Mouse (Mus musculus) T-helper 17 cell (primary cell): ENCODE measurements around the gene Nr2f2.

Source experiments
- in situ Hi-C, 2 experiments: fragments of 300-600 bp; cut with MboI, MseI; formaldehyde crosslinking; loops; 1 replicate in 1 of 2; 2 replicates in 1 of 2; pipeline ENCODE4 v1.15.1; 2025; ENCODE audit warnings: high pct_unique_total_duplicates in 2 of 2

The Nr2f2 gene

DNA sequence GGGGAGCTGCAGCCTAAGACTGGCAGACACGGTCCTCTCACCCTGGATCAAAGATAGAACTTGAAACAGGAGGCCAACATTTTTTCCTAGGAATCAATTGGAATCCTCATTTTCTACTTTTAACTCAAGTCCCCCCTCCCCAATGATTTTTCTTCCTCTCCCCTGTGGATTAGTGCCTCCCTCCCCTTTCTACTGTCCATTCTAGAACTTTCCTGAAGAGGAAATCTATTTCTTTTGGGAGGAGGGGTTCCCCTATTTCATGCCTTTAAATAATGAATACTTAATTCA lies 217 bp upstream of the Nr2f2 start:
- in situ Hi-C loops = no loop called here

DNA sequence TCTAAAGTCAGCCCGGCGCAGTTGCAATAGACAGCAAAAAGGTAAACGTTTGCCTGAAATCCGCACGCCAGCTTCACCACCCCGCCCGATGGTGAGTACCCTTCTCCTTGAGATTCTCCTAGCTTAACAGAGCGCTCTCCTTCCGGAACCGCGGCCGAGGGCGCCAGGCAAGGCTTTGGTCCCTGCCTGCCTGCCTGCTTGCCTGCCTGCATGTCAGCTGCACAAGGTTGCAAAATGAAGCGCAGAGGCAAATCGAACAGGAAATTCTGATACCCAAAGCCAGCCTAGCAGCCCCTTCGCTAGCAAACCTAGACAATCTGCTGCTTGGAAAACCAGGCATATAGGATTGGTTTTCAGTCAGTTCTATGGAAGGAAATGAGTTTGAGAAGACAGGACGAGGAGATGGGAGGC lies 1.1 kb downstream of the Nr2f2 start:
- in situ Hi-C loops = no loop called here

DNA sequence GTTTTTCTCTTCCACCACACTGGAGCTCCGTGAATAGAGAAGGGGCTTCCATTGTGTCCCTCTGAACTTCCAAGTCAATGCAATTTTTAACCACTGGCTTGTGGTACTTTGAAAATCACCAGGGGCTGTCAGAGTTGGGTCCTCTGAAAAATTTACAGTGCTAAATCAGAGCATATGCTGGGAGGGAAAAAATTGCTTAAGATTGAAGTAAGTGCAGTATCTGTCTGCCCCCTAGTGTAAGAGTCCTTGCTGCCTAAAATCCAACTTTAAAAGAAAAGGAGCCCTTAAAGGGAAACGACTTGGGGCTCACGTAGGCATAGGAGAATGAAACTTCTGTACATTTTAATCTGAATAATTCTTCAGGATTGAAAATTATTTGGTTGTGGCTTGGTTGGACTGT lies 1.7 kb downstream of the Nr2f2 start:
- in situ Hi-C loops = no loop called here

DNA sequence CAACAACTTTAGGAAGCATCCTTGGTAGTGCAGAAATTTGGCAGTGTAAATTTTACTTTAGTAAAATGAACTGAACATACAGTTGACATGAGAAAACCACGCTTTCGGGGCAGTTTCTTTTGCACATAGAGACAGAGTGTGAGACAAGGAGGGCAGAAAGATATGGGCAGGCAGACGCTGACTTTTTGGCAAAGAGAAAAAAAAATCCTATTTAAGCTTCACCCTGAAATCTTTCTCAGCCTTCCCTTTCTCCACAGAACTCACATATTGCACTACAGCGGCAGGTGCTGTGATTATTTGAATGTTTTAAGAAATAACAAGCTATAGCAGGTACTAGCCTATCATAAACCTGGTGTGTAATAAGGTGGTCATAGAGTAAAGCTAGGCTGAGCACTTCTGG lies 3.2 kb downstream of the Nr2f2 start:
- in situ Hi-C loops = no loop called here

DNA sequence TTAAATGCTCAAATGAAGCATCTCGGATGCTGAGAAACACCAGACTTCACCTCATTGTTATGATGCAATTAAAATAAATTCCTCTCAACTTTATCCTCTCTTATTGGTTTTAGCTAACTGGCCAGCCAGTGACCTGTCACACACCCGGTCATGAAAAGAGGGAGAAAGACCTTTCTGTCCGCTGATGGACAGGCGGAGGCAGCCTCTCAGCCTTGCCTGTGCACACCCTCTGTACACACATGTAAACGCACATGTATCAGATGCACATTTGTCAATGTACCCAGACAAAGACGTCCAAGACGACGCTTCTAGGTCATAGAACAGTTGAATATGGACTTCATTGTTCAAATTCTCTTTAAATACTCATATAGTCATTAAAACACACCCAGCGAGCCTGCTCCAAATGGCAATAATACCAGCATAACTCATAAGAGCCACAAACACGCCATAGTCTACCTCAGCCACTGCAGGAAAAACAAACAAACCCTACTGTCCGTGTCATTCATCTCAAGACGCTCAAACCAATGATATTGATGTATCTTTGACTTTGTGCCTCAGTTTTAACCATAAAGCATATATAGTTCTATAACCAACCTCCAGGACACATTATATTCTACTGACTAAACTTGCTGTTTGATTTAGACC lies 3.9 kb downstream of the Nr2f2 start:
- in situ Hi-C loops = no loop called here

DNA sequence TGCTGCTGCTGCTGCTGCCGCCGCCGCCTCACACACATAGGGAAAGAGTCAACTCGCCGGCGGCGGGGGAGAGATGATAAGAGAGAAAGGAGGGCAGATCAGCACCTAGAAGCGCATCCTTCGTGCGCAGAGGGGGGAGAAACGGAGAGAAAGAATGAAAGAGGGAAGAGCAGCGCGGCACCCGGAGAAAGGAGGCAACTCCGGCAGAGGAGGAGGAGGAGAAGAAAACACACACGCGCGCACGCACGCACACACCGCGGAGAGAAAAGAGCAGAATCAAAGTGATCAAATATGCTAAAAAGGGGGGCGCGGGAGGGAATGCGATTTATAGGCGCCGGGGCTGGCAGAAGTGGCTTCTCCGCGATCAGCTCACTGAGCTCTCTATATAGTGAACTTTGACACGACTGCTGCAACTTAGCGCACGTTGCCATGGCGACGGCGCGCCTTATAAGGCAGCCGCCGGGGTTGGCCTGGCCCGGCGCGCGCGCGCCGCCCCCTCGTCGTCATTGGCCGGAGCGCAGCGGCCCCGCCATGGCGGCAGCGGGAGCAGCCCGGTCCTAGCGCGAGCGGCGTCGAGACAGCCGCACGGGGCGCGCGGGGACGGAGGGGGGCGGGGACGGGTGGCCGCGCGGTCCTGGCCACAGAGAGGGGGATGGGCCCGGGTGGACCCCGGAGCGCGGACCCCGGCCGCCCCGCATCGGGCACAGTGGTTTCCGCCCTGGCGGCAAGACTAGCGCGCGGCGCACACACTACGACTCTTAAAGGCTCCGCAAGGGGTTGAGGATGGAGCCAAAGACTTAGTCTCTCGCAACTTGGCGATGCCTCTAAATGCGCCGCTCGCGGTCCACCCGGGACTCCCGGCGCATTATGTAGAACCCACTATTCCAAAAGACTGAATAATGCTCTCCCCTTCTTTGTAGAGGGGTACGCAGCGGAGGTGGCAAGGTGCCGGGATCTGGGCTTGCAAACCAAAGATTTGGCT lies 4.9 kb downstream of the Nr2f2 start:
- in situ Hi-C loops = no loop called here

DNA sequence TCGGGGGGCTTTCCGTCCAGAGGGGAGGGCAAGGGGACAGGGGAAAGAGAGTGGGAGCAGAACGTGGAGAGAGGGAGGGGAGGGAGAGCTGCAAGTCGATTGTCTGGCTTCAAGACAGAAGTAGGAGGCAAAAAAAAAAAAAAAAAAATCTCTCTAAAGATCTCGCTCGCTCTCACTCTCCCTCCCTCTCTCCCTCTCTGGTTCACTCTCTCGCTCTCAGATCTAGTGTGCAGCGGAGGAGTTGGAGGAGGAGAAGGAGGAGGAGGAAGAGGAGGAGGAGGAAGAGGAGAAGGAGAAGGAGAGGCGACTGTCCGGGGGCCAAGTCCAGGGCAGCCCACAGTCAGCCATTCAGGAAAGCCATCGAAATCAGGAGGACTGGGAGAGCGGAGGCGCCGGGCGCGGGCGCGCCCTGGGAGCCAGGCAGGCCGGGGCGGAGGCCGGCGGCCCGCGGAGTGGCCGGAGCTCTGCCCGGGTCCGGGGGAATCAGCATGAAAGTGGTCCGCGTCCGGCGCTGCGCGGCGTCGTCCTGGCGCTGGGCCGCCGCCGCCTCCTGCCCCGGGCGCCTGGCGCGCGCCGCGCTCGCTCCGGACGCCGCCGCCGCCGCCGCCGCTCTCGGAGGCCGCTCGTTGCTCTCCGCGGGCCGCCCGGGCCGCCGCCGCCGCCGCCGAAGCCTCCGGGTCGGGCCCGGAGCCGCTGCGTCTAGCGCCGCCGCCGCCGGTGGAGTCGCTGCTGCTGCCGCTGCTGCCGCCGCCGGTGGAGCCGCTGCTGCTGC lies 5.7 kb downstream of the Nr2f2 start:
- in situ Hi-C loops = no loop called here

DNA sequence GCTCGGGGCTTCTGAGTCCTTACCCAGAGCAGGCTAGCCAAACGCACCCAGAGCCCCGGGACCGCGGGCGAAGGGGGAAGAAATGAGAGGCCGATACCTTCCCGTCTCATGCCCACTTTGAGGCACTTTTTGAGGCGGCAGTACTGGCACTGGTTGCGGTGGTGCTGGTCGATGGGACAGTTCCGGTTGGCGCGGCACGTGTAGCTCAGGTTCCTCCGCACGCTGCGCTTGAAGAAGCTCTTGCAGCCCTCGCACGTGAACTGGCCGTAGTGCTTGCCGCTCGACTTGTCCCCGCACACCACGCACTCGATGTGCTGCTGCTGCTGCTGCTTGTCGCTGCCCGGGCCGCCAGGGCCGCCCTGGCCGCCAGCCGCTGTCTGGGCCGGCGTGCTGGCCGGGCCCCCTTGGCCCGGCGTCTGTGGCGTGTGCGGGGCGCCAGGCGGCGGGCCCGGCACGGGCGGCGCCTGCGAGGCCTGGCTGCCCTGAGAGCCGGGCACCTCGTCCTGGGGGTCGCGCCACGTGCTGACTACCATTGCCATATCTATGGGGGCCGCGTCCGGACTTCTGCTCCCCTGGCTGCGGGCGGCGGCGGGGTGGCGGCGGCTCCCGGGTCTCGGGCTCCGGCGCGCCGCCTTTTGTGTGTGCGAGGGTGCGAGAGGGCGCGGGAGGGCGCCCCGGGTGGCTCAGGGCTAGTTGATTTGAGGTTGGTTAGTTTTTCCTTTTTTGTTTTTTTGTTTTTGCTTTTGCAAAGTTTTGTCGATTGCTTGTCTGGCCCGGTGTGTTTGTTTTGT lies 6.5 kb downstream of the Nr2f2 start:
- in situ Hi-C loops = no loop called here

DNA sequence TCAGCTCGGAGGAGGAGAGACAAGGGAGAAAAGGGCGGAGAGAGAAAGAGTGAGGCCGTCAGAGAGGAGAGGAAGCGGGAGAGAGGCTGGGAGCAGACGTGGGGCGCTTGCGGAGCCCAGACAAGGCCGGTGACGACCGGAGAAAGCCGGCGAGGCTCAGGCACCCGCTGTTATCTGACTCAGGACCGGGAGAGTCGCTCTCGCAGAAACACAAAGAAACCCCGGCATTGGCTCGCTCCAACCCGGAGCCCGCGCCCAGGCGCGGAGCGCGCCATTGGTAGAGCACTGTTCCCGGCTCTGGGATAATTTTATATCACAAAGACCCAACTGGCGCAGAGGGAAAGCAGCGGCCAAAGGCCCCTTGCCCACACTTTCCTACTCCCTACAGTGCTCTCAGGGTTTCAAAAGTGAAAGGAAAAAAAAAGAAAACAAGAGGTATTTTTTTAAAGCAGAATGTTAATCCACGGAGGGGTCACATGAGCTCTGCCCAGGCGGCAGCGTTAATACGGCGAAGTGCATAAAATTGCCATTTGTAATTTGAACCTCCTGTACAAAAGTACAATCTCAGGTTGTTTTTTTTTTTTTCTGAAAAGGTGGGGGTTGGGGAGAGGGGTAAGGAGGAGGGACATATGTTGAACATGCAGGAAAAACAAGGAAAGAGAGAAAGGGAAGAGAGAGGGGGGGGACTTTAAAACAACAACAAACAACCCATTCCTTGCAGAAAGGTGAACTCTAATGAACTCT lies 7.5 kb downstream of the Nr2f2 start:
- in situ Hi-C loops = no loop called here

DNA sequence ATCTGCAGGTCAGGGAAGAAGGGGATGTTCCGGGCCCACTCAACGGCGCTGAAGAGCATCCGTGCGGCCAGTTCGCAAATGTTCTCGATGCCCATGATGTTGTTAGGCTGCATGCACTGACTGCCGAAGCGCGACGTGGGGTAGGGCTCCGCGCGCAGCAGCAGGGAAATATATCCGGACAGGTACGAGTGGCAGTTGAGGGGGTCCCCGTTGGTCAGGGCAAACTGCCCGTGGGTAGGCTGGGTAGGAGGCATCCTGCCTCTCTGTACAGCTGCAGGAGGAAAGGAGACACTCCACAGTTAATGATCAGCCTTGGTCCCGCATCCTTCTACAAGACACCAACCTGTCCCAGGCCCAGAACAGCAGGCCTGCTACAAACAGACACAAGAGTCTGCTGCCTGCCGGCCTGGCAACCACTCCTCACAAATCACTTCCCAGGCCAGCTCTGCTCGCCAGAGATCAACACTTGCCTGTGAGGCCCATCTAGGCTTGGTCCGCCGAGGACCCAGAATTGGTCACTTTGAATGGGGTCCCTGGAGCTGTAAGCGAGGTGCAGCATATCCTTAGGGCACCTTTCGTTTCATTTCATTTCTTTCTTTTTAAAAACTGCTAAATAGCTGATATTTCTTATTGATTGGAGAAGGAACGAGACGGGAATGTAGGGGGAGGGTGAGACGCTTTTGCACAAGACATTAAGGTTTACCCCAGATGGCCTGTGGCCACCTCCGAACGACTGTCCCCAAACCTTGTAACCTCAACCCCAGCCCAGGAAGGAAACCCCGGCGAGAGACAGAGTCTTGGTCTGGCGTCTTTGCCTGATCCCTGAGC lies 8.3 kb downstream of the Nr2f2 start:
- in situ Hi-C loops = no loop called here

DNA sequence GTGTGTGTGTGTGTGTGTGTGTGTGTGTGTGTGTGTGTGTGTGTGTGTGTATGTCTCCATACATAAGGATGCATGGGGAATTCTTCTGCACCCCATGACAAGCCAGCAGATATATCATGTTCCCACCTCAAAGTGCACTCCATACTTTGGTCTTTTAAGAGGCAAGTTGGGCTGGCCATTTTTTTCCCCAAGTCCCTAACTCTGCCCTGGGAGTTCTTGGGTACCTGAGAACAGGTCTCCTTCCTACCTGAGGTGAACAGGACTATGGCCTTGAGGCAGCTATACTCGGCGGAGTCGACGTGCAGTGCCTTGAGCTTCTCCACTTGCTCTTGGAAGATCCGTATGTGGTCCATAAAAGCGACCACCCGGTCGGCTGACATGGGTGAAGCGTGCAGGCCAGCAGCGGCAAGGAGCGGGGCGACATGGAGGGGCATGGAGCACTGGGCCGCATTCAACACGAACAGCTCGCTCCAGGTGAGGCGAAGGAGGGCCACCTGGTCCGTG lies 9.0 kb downstream of the Nr2f2 start:
- in situ Hi-C loops = no loop called here

DNA sequence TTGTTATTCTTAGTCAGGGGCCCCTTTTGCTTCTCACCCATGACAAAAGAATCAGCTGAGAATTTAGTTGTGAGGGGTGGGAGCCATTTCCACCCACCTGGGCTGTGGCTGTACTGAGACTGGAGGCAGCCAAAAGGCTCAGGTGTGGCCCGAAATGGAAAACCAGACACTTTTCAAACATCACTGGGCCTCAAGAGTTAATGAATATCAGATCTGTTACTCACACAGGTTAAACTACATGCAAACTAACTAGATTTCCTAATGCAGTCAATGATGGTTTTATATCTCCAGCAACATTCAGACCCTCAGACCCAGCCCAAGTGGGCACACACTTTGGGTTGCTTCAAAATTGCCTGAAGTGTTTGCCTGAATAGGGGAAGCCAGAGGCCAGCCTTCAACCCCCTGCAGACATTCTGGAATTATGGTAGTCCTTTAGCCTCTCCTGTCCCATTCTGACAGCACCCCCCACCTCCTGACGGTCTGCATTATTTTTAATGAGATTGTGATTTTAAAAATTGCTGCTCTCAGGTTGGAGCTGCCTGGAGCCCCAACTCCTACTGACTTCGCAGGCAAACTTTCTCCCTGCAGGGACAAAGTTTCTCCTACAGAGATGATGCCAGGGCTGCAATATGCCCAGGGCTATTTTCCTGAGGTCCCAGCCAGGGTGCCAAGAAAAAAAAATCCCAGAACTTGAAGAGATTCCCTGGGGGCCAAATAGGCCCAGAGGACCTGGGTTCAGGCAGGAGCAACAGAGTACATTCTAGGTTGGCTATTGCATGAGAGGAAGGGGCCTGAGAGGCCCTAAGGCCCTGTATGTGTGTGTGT lies 9.6 kb downstream of the Nr2f2 start:
- in situ Hi-C loops = no loop called here

DNA sequence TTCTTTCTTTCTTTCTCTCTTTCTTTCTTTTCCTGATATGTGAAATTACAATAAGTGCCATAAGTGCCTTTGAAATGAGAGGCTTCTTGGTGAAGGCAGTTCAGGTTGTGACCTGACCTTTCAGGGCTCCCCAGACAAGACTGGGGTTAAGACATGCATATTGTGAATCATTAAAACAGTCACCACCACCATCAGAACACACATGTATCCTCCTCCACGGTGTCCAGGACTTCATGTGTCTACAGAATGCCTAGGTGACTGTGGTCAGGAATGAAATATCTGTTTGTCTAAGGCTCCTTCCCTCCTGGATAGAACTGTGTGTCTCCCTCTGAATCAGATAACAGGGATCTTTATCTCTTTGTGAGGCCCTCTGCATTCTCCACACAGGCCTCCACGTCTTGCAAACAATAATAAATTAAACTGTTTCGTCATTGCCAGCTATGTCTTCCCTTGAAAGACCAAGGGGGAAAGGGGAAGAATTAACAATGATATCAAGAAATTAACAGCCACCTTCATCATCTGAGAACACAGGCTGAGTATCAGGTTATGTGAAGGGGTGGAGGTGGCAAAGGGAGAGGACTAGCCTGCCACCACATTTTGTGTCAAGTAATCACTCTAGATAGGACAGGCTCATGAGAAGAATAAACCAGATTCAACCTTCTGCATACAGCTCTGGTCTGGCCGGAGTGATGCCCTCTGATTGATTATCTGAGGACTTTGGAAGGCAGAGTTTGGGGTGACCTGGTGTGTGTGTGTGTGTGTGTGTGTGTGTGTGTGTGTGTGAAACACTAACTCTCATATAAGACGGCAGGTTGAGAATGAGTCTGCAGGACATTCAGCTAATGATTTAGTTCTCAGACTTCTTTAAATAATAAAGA lies 10.6 kb downstream of the Nr2f2 start:
- in situ Hi-C loops = no loop called here

DNA sequence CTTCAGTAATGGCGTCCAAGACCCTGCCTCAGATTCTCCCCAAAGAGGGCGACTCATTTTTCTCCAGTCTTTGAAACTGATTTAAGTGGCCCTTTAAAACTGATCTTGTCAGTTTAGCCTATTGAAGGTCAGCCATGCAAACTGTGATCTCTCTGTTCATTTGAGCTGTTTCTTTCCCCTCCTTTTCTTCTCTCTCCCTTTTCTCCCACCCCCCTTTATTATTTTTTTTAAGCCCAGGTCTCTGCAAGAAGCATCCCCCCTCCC lies 11.2 kb downstream of the Nr2f2 start:
- in situ Hi-C loops = no loop called here

DNA sequence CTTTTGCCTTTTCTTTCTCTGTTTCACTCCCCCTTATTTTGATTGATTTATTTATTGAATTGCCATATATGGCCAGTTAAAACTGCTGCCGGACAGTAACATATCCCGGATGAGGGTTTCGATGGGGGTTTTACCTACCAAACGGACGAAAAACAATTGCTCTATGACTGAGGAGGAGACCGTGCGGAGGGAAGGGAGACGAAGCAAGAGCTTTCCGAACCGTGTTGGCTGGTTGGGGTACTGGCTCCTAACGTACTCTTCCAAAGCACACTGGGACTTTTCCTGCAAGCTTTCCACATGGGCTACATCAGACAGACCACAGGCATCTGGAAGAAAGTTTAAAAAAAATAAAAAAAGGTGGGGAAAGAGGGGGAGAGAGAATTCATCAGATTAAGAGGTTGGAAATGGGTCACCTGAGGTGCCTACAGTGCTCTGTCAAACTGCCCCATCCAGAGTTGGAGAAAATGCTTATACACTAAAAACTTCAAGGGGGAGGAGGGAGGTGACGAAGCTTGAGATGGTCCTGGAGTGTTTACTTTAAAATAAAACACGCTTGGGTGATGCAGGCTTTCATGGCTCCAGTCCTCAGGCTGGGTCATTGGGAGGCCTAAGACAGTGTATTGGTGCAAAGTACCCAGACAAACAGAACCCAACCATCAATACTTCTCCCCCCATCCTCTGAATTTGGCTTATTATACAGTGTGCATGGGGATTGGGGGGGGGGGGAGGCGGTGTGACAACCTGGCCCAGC lies 11.8 kb downstream of the Nr2f2 start:
- in situ Hi-C loops = no loop called here

DNA sequence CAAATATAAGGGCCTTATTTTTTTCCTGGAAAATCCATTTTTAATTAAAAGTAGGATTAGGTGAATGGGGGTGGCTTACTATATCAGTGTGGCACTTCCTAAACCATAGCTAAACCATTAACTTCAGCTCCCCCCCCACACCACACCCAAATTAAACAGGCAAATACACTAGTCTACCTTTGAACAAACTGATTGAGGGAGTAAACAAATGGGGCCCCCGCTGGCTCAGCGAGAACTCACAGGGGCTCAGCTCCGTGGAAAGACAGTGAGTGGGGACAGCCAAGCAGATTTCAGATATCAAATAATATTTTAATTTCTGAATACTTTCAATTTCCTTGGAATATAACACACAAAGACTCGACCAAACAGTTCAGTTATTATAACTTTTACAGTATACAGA lies 13.4 kb downstream of the Nr2f2 start:
- in situ Hi-C loops = no loop called here

DNA sequence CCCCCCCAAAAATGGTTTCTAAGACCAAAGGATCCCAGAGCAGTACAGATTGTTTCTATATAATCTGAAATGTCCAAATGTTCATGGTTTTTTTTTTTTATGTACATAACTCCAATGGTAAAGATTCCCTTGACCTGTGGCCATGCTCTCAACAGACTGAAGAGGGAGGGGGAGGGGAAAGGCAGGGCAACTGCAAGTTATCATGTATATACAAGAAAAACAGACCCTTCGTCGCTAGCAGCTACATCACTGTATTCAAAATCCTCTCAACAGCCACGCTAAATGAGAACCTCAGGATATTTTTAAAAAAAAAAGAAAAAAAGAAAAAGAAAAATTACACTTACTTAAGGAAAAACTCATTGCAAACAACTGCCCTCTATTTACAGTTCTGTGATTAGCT lies 13.9 kb downstream of the Nr2f2 start:
- in situ Hi-C loops = no loop called here
